Mouse (Mus musculus) heart, embryonic 16.5 days (tissue): Measurements from ENCODE around the gene Egfl8. TPM values are rescaled to one million over a fixed set of nuclear protein-coding genes. Genes with fewer than 3 reads are reported as not detected.

Source experiments
- ATAC-seq: fragments of 200-750 bp; cut with Nextera tagmentation; replicated peaks from 2 replicates; pipeline ENCODE4 v1.8.0; 2017; ENCODE audit warnings: moderate number of reproducible peaks; ENCODE audit not compliant: insufficient read depth, low FRiP score; ENCODE audit errors: extremely low read depth
- H3K27ac ChIP-seq: fragments of 300-500 bp; sonication (generic); 2 replicates; pipeline ENCODE4 v1.5.1; 2014; ENCODE audit warnings: mild to moderate bottlenecking, low read length, control low read depth, moderate library complexity
- H3K27me3 ChIP-seq: fragments of 300-500 bp; sonication (generic); 2 replicates; pipeline ENCODE4 v1.6.1; 2014; ENCODE audit warnings: low read length, mixed read lengths; ENCODE audit not compliant: control insufficient read depth, insufficient read depth
- H3K36me3 ChIP-seq: fragments of 300-500 bp; sonication (generic); 2 replicates; pipeline ENCODE4 v1.6.1; 2014; ENCODE audit not compliant: control insufficient read depth, insufficient read depth
- H3K4me1 ChIP-seq: fragments of 300-500 bp; sonication (generic); 2 replicates; pipeline ENCODE4 v1.6.1; 2014; ENCODE audit warnings: low read length, mixed read lengths; ENCODE audit not compliant: control insufficient read depth, insufficient read depth
- H3K4me2 ChIP-seq: fragments of 300-500 bp; sonication (generic); 2 replicates; pipeline ENCODE4 v1.6.1; 2014; ENCODE audit warnings: low read depth, mild to moderate bottlenecking, control low read depth, low read length
- H3K4me3 ChIP-seq: fragments of 300-500 bp; sonication (generic); 2 replicates; pipeline ENCODE4 v1.5.1; 2014; ENCODE audit warnings: mild to moderate bottlenecking, control low read depth, low read length
- H3K9ac ChIP-seq: fragments of 300-500 bp; sonication (generic); 2 replicates; pipeline ENCODE4 v1.6.1; 2014; ENCODE audit warnings: low read length, control low read depth
- H3K9me3 ChIP-seq: fragments of 300-500 bp; sonication (generic); replicated peaks from 2 replicates; pipeline ENCODE4 v1.6.1; 2016; ENCODE audit warnings: low read length; ENCODE audit not compliant: control insufficient read depth
- WGBS: fragments of 180-500 bp; shearing (Covaris S2); extraction: QIAGEN DNeasy Blood & Tissue Kit; methylation state at CpG from one replicate; pipeline ENCODE4 v1.1.7; 2014; 5-methylcytosine and 5-hydroxymethylcytosine counted together
- polyA plus RNA-seq: library from polyadenylated mRNA; unstranded; fragments of >200 nt; fragmentation: Nextera tagmentation; extraction: Ambion mirVana; gene quantifications from 2 replicates; pipeline ENCODE4 v1.2.1, GENCODE M21; 2015

Gene Egfl8
- polyA plus RNA-seq, 1 experiment from 2014 or later, result 2.0 TPM

GRCm38 (mm10) chr17:34626773-34627092 lies 11.0 kb upstream of the Egfl8 start:
- Histone ChIP-seq H3K27ac (peak overlapping the region; percentile 96), H3K36me3 (peaks cover 9% of the 10 kb centered on the region), H3K9ac (peak overlapping the region; percentile 84), H3K4me2 (peak overlapping the region; percentile 78), H3K4me1 (peaks cover 26% of the 10 kb centered on the region), H3K4me3 (peak overlapping the region; percentile 83), H3K27me3 (peaks cover 20% of the 10 kb centered on the region), H3K9me3 (no peaks in the 10 kb centered on the region)
- 0 out of 2 replicates have a peak, but pooled peaks have one; percentile 15 for ATAC-seq
- WGBS, result under 1% methylated on average over 18 of the region's 18 CpGs

- peak overlapping the region; percentile 78 for H3K4me2 ChIP-seq
- peak overlapping the region; percentile 84 for H3K9ac ChIP-seq
- ATAC-seq, result no peak
- H3K4me3 ChIP-seq, result peak overlapping the region; percentile 83
- 49% methylated on average over 16 of the region's 16 CpGs for WGBS
- H3K9me3 ChIP-seq, result no peaks in the 10 kb centered on the region
- H3K27ac ChIP-seq, result peak overlapping the region; percentile 96
- peaks cover 26% of the 10 kb centered on the region for H3K4me1 ChIP-seq
- H3K27me3 ChIP-seq, result peaks cover 15% of the 10 kb centered on the region
- peaks cover 12% of the 10 kb centered on the region for H3K36me3 ChIP-seq
Observed at GRCm38 (mm10) chr17:34626062-34626772, 10.4 kb upstream of the Egfl8 start.

- no peak overlapping the region for H3K9ac ChIP-seq
- WGBS, result 91% methylated on average over 3 of the region's 3 CpGs
- ATAC-seq, result no peak
- H3K4me2 ChIP-seq, result no peak overlapping the region
- peaks cover 3% of the 10 kb centered on the region for H3K27me3 ChIP-seq
- no peak overlapping the region for H3K4me3 ChIP-seq
- peaks cover 14% of the 10 kb centered on the region for H3K36me3 ChIP-seq
- peaks cover 21% of the 10 kb centered on the region for H3K4me1 ChIP-seq
- no peaks in the 10 kb centered on the region for H3K9me3 ChIP-seq
- H3K27ac ChIP-seq, result no peak overlapping the region
Observed at GRCm38 (mm10) chr17:34624981-34625380, 9.2 kb upstream of the Egfl8 start.

- Histone ChIP-seq H3K9ac (no peak overlapping the region), H3K27ac (no peak overlapping the region), H3K9me3 (no peaks in the 10 kb centered on the region), H3K27me3 (no peaks in the 10 kb centered on the region), H3K36me3 (peaks cover 18% of the 10 kb centered on the region), H3K4me2 (no peak overlapping the region), H3K4me1 (peaks cover 9% of the 10 kb centered on the region), H3K4me3 (no peak overlapping the region)
- no peak for ATAC-seq
- 84% methylated on average over 9 of the region's 9 CpGs for WGBS
Observed at GRCm38 (mm10) chr17:34623161-34623560, 7.4 kb upstream of the Egfl8 start.

GRCm38 (mm10) chr17:34621006-34621405 lies 5.2 kb upstream of the Egfl8 start:
- Histone ChIP-seq H3K4me2 (no peak overlapping the region), H3K9me3 (no peaks in the 10 kb centered on the region), H3K27me3 (no peaks in the 10 kb centered on the region), H3K27ac (no peak overlapping the region), H3K9ac (no peak overlapping the region), H3K36me3 (peaks cover 23% of the 10 kb centered on the region), H3K4me1 (peaks cover under 1% of the 10 kb centered on the region), H3K4me3 (no peak overlapping the region)
- WGBS, result 87% methylated on average over 8 of the region's 8 CpGs
- no peak for ATAC-seq

- H3K9me3 ChIP-seq, result no peaks in the 10 kb centered on the region
- H3K27me3 ChIP-seq, result no peaks in the 10 kb centered on the region
- ATAC-seq, result no peak
- no peak overlapping the region for H3K4me3 ChIP-seq
- no peak overlapping the region for H3K27ac ChIP-seq
- 21% methylated on average over 6 of the region's 6 CpGs for WGBS
- peaks cover 26% of the 10 kb centered on the region for H3K36me3 ChIP-seq
- H3K4me1 ChIP-seq, result no peaks in the 10 kb centered on the region
- H3K4me2 ChIP-seq, result no peak overlapping the region
- H3K9ac ChIP-seq, result no peak overlapping the region
Observed at GRCm38 (mm10) chr17:34618999-34619398, 3.2 kb upstream of the Egfl8 start.

- WGBS, result 88% methylated on average over 10 of the region's 10 CpGs
- Histone ChIP-seq H3K9me3 (no peaks in the 10 kb centered on the region), H3K4me3 (no peak overlapping the region), H3K4me2 (no peak overlapping the region), H3K27ac (no peak overlapping the region), H3K4me1 (peaks cover 4% of the 10 kb centered on the region), H3K9ac (no peak overlapping the region), H3K27me3 (no peaks in the 10 kb centered on the region), H3K36me3 (peaks cover 24% of the 10 kb centered on the region)
- ATAC-seq, result no peak
Observed at GRCm38 (mm10) chr17:34613830-34614229, 1.9 kb downstream of the Egfl8 start.

GRCm38 (mm10) chr17:34613054-34613645 lies 2.6 kb downstream of the Egfl8 start:
- Histone ChIP-seq H3K27ac (no peak overlapping the region), H3K36me3 (peaks cover 24% of the 10 kb centered on the region), H3K4me2 (no peak overlapping the region), H3K4me3 (no peak overlapping the region), H3K9me3 (no peaks in the 10 kb centered on the region), H3K27me3 (no peaks in the 10 kb centered on the region), H3K4me1 (peaks cover 10% of the 10 kb centered on the region), H3K9ac (no peak overlapping the region)
- WGBS, result 85% methylated on average over 11 of the region's 11 CpGs
- ATAC-seq, result no peak

GRCm38 (mm10) chr17:34611050-34611449 lies 4.7 kb downstream of the Egfl8 start:
- H3K36me3 ChIP-seq, result peaks cover 24% of the 10 kb centered on the region
- no peak overlapping the region for H3K9ac ChIP-seq
- 92% methylated on average over 8 of the region's 8 CpGs for WGBS

More at GRCm38 (mm10) chr17:34611050-34611449, 4.7 kb downstream of the Egfl8 start:
- no peaks in the 10 kb centered on the region for H3K27me3 ChIP-seq
- no peaks in the 10 kb centered on the region for H3K9me3 ChIP-seq
- H3K4me1 ChIP-seq, result peaks cover 27% of the 10 kb centered on the region
- no peak overlapping the region for H3K4me2 ChIP-seq
- H3K27ac ChIP-seq, result no peak overlapping the region
- H3K4me3 ChIP-seq, result no peak overlapping the region
- no peak for ATAC-seq
